25 mouse cellular contexts compared by ENCODE assay signal in genomic region chr13:115751271-115751670, GRCm38 (mm10).
DNase-seq lines count a peak whose midpoint lies in the region; ATAC-seq and TF ChIP-seq lines count a peak whose summit lies in the region.
"Had no signal": no experiment of that assay in that cellular context is flagged by ENCODE, and none has a peak within 500 bp of the region (broad histone marks: within the 10 kb centered on the region; RNA-seq: fewer than 3 reads in every experiment).

No protein-coding gene starts in this region.

- WGBS in embryonic facial prominence, embryonic 11.5 days = 47% methylated on average over 7 of the region's 7 CpGs
- WGBS in embryonic facial prominence, embryonic 10.5 days = 57% methylated on average over 7 of the region's 7 CpGs

- H3K27me3 ChIP-seq in embryonic facial prominence, embryonic 11.5 days (ENCODE audit: control insufficient read depth, insufficient read depth, low read length) = no peaks in the 10 kb centered on the region
- no peaks in the 10 kb centered on the region for H3K27me3 ChIP-seq in embryonic facial prominence, embryonic 10.5 days (replicated peaks; ENCODE audit: low read depth, poor library complexity, severe bottlenecking)
- H3K27me3 ChIP-seq in myocyte (ENCODE audit: control insufficient read depth, insufficient read depth, insufficient read length) = no peaks in the 10 kb centered on the region
- H3K27me3 ChIP-seq: CH12.LX; embryonic facial prominence, embryonic 12.5 days; forebrain, embryonic 12.5 days; hindbrain, embryonic 12.5 days had no signal

- no peak overlapping the region for H3K27ac ChIP-seq in embryonic facial prominence, embryonic 11.5 days (replicated peaks; ENCODE audit: low read depth, low read length)
- no peak overlapping the region for H3K27ac ChIP-seq in embryonic facial prominence, embryonic 10.5 days (replicated peaks)
- H3K27ac ChIP-seq: embryonic facial prominence, embryonic 12.5 days; forebrain, embryonic 12.5 days; heart, adult 2 months; hindbrain, embryonic 12.5 days had no signal

- no peaks in the 10 kb centered on the region for H3K9me3 ChIP-seq in embryonic facial prominence, embryonic 11.5 days (replicated peaks; ENCODE audit: control insufficient read depth, low read length)
- no peaks in the 10 kb centered on the region for H3K9me3 ChIP-seq in embryonic facial prominence, embryonic 10.5 days
- H3K9me3 ChIP-seq: embryonic facial prominence, embryonic 12.5 days; forebrain, embryonic 12.5 days; hindbrain, embryonic 12.5 days had no signal

- no peak overlapping the region for H3ac ChIP-seq in myocyte (ENCODE audit: control insufficient read depth, insufficient read length)

- ATAC-seq in embryonic facial prominence, embryonic 11.5 days (replicated peaks; ENCODE audit: insufficient number of reproducible peaks, low FRiP score, low TSS enrichment, low read depth) = 0 out of 2 replicates have a peak, but pooled peaks have one; percentile 14
- ATAC-seq: forebrain, embryonic 16.5 days; hindbrain, embryonic 16.5 days; inflammation-experienced regulatory T-cells, adult 6 months; intestine, postnatal 0 days; Patski had no signal

- no peaks in the 10 kb centered on the region for H3K36me3 ChIP-seq in embryonic facial prominence, embryonic 11.5 days (replicated peaks; ENCODE audit: control insufficient read depth, insufficient read depth, low read depth, low read length)
- H3K36me3 ChIP-seq in embryonic facial prominence, embryonic 10.5 days (replicated peaks) = no peaks in the 10 kb centered on the region
- no peaks in the 10 kb centered on the region for H3K36me3 ChIP-seq in myocyte (ENCODE audit: control insufficient read depth, insufficient read depth)
- H3K36me3 ChIP-seq: embryonic facial prominence, embryonic 12.5 days; forebrain, embryonic 12.5 days; hindbrain, embryonic 12.5 days had no signal

- H3K4me3 ChIP-seq in embryonic facial prominence, embryonic 11.5 days (ENCODE audit: low read depth, low read length) = no peak overlapping the region
- H3K4me3 ChIP-seq in embryonic facial prominence, embryonic 10.5 days = no peak overlapping the region
- H3K4me3 ChIP-seq in myocyte = no peak overlapping the region
- H3K4me3 ChIP-seq: embryonic facial prominence, embryonic 12.5 days; forebrain, embryonic 12.5 days; heart, adult 2 months; hindbrain, embryonic 12.5 days had no signal

- no peaks in the 10 kb centered on the region for H3K79me2 ChIP-seq in myocyte (ENCODE audit: control insufficient read depth, insufficient read depth)

- H3K4me1 ChIP-seq in embryonic facial prominence, embryonic 11.5 days (ENCODE audit: control insufficient read depth, insufficient read depth, low read length) = no peaks in the 10 kb centered on the region
- H3K4me1 ChIP-seq in embryonic facial prominence, embryonic 10.5 days = no peaks in the 10 kb centered on the region
- H3K4me1 ChIP-seq: embryonic facial prominence, embryonic 12.5 days; forebrain, embryonic 12.5 days; hindbrain, embryonic 12.5 days had no signal

- peak; percentile 28 for DNase-seq in embryonic facial prominence, embryonic 11.5 days (ENCODE audit: low spot score)
- no peak for DNase-seq in embryonic facial prominence, embryonic 10.5 days (ENCODE audit: low spot score)
- peak; percentile 6 for DNase-seq in 3134 (ENCODE audit: extremely low read depth, insufficient read length, low spot score)
- peak; percentile 11 for DNase-seq in embryo, embryonic 11.5 days (ENCODE audit: low read depth, low spot score)
- DNase-seq in urinary bladder, postnatal 4 days (ENCODE audit: low spot score in 2 of 2) = no peak
- no peak for DNase-seq in T-cell, adult 2 months (ENCODE audit: low spot score)
- DNase-seq in gastrocnemius, adult 18-20 months (ENCODE audit: low spot score) = no peak
- DNase-seq: adrenal gland, adult 2 months; adrenal gland, postnatal 25 days; cerebellum, adult 18-20 months; cerebellum, adult 9-11 months; cerebellum, postnatal 36 days; heart, adult 2 months; heart, postnatal 10 days; heart, postnatal 4 days had no signal

- no peak overlapping the region for H3K9ac ChIP-seq in embryonic facial prominence, embryonic 11.5 days (replicated peaks; ENCODE audit: low read length)
- H3K9ac ChIP-seq: embryonic facial prominence, embryonic 12.5 days; forebrain, embryonic 12.5 days; hindbrain, embryonic 12.5 days had no signal

- no peak overlapping the region for H3K4me2 ChIP-seq in embryonic facial prominence, embryonic 11.5 days (ENCODE audit: low read depth, low read length)
- H3K4me2 ChIP-seq in myocyte (ENCODE audit: low read depth) = peak overlapping the region; percentile 8
- H3K4me2 ChIP-seq: embryonic facial prominence, embryonic 12.5 days; forebrain, embryonic 12.5 days; hindbrain, embryonic 12.5 days had no signal

- no peak for TF ChIP-seq POLR2A in myocyte (IDR thresholded peaks at IDR 0.05; ENCODE audit: insufficient read length, low read depth)

TF ChIP-seq in myocyte, 11 proteins besides CTCF, POLR2A, EP300 and RAD21:
- TF ChIP-seq MYOG (IDR thresholded peaks at IDR 0.05; ENCODE audit: control insufficient read depth in 1 of 3, insufficient read depth in 1 of 3, insufficient read length in 2 of 3, low read depth in 2 of 3) (no peak), POLR2AphosphoS2 (IDR thresholded peaks at IDR 0.05; ENCODE audit: insufficient read length, low read depth) (no peak), MYOD1 (IDR thresholded peaks at IDR 0.05; ENCODE audit: control insufficient read depth in 1 of 3, insufficient read length in 2 of 3, low read depth in 2 of 3) (peak in 1 of 3 experiments; percentile 11), E2F4 (IDR thresholded peaks at IDR 0.05; ENCODE audit: insufficient read depth) (no peak)

Comparison
In these comparisons a context has a peak if more than half of its experiments do, and no peak if none do; other contexts are left out.
1. DNase-seq: peak in embryonic facial prominence, embryonic 11.5 days (single experiment), 3134 (single experiment) and embryo, embryonic 11.5 days (single experiment); none in embryonic facial prominence, embryonic 10.5 days (single experiment), urinary bladder, postnatal 4 days (0 of 2), T-cell, adult 2 months (single experiment) and gastrocnemius, adult 18-20 months (single experiment).